Mouse (Mus musculus): Measurements from ENCODE around the gene Gtsf1l. TPM values are rescaled to one million over a fixed set of nuclear protein-coding genes. Genes with fewer than 3 reads are reported as not detected.

Gene Gtsf1l
- total RNA-seq, 4 experiments from 2014 or later = not detected

GRCm38 (mm10) chr2:163052101-163052500 is 35.6 kb downstream of the Gtsf1l start:
- no peak for DNase-seq (ENCODE audit: low spot score in 2 of 2)

GRCm38 (mm10) chr2:163051691-163052090 is 36.0 kb downstream of the Gtsf1l start:
- DNase-seq (ENCODE audit: low spot score in 2 of 2) = no peak

DNA sequence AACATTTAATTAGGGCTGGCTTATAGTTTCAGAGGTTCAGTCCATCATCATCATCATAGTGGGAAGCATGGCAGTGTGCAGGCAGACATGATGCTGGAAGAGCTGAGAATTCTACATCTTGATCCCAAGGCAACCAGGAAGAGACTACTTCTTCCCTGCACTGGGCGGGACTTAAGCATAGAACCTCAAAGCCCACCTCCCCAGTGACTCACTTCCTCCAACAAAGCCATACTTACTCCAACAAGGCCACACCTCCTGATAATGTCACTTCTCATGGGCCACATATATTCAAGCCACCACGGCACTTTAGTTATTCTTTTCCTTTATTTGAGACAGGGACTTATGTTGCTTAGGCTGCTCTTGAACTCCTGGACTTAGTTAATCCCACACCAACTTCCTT is 38.5 kb downstream of the Gtsf1l start:
- DNase-seq (ENCODE audit: low spot score in 2 of 2) = no peak

- DNase-seq (ENCODE audit: low spot score in 2 of 2) = peak; percentile 42 to 69
Measured at GRCm38 (mm10) chr2:163048125-163048524, 39.5 kb downstream of the Gtsf1l start.

- DNase-seq (ENCODE audit: low spot score in 2 of 2) = no peak
Measured at GRCm38 (mm10) chr2:163039940-163040339, 47.7 kb downstream of the Gtsf1l start.

Small RNAs within 50 kb of the gene (microRNA-seq; reads per million reads assigned to microRNA genes)
- gene Gm22174 (0 reads per million in 2 experiments), gene Mir7003 (0 reads per million in 2 experiments)

Other genes with a start within 250 kb of the Gtsf1l start
- gene Srsf6, start 156.3 kb downstream of the Gtsf1l start, total RNA-seq (2022) = 100 to 1,000 TPM in 3 of 4 experiments, 10 to 100 TPM in 1; 91.5 to 133 (median 110) TPM
- 10 to 100 TPM; 10.9 to 18.5 (median 12.1) TPM for gene L3mbtl1, start 144.4 kb downstream of the Gtsf1l start, total RNA-seq (2022)
- 1 to 10 TPM in 2 of 4 experiments, under 1 TPM in 2; 0.77 to 1.9 (median 1.3) TPM for gene Sgk2, start 100.5 kb downstream of the Gtsf1l start, total RNA-seq (2022)
- 10 to 100 TPM; 32.5 to 38.2 (median 35.5) TPM for gene Ift52, start 70.5 kb downstream of the Gtsf1l start, total RNA-seq (2022)
- 1 to 10 TPM; 1.0 to 2.8 (median 1.8) TPM for gene Mybl2, start 33.2 kb downstream of the Gtsf1l start, total RNA-seq (2022)
- gene Tox2, start 115.3 kb upstream of the Gtsf1l start, total RNA-seq (2022) = 10 to 100 TPM; 25.1 to 31.4 (median 26.0) TPM

Measured in layer of hippocampus, adult 8-10 months (tissue).